Mouse (Mus musculus) kidney, adult 2 months (tissue): ENCODE measurements around the gene Sms. TPM values are rescaled to one million over a fixed set of nuclear protein-coding genes. Genes with fewer than 3 reads are reported as not detected.
A peak's percentile ranks its signal among the peaks of the same experiment; 100 is the strongest.

Experiments
- DNase-seq: peaks from one replicate; pipeline ENCODE4 v3.0.0; 2021
- H3K27ac ChIP-seq: fragments of 200-500 bp; 2 replicates; pipeline ENCODE4 v1.5.1; 2012; ENCODE audit warnings: low read depth, low read length, control low read depth, inconsistent platforms; ENCODE audit not compliant: insufficient read depth
- H3K27me3 ChIP-seq: fragments of 200-500 bp; replicated peaks from 2 replicates; pipeline ENCODE4 v1.6.1; 2012; ENCODE audit warnings: mild to moderate bottlenecking, moderate library complexity, low read length, inconsistent platforms; ENCODE audit not compliant: control insufficient read depth, insufficient read depth
- H3K36me3 ChIP-seq: fragments of 200-500 bp; 2 replicates; pipeline ENCODE4 v1.6.1; 2012; ENCODE audit warnings: mild to moderate bottlenecking, moderate library complexity, low read length, inconsistent platforms; ENCODE audit not compliant: control insufficient read depth, insufficient read depth
- H3K4me1 ChIP-seq: fragments of 200-500 bp; 2 replicates; pipeline ENCODE4 v1.6.1; 2011; ENCODE audit warnings: low read length; ENCODE audit not compliant: control insufficient read depth, insufficient read depth
- H3K4me3 ChIP-seq: fragments of 200-500 bp; 2 replicates; pipeline ENCODE4 v1.5.1; 2011; ENCODE audit warnings: mild to moderate bottlenecking, low read depth, low read length, control low read depth; ENCODE audit not compliant: insufficient read depth
- CTCF ChIP-seq: fragments of 200-500 bp; conservative IDR thresholded peaks from 2 replicates; pipeline ENCODE4 v1.5.1; 2011; ENCODE audit warnings: low read depth, mild to moderate bottlenecking, control low read depth, low read length, moderate library complexity, mixed read lengths; ENCODE audit not compliant: insufficient read depth, insufficient read length
- POLR2A ChIP-seq: fragments of 200-500 bp; IDR thresholded peaks from one replicate; pipeline ENCODE4 v1.6.1; 2011; ENCODE audit warnings: low read depth, low read length, control low read depth
- WGBS: fragments of 180-500 bp; shearing (Covaris S2); methylation state at CpG from one replicate; pipeline ENCODE4 v1.1.7; 2018; 5-methylcytosine and 5-hydroxymethylcytosine counted together
- polyA plus RNA-seq: library from polyadenylated mRNA; depleted of rRNA; stranded (reverse); fragments of >200 nt; gene quantifications from 2 replicates; pipeline ENCODE4 v1.2.3, GENCODE M21; 2012

Gene Sms
- polyA plus RNA-seq, 1 experiment, result 23.3 TPM

DNA sequence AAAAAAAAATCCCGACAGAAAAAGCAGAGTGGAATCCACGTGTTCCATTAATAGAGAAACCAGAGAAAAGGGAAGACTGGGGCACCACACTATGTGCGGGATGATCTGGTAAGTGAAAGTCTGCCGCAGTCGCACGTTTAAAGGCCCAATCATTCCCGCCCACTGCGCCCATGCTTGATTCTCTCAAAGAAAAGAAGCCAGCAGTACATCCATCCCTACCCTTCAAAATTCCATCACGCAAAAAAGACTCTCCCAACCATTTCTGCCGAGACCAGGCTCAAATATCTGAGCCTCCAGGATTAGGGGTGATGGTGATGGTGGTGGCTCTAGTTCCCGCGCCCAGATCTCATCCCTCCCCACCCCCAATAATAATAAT is 1.3 kb downstream of the Sms start:
- no peak for TF ChIP-seq POLR2A
- no peak for TF ChIP-seq CTCF
- Histone ChIP-seq H3K27ac (no peak overlapping the region), H3K36me3 (no peaks in the 10 kb centered on the region), H3K4me3 (peak overlapping the region; percentile 78), H3K27me3 (no peaks in the 10 kb centered on the region), H3K4me1 (no peaks in the 10 kb centered on the region; the same call in 1 of the 2 replicates)
- 4% methylated on average over 12 of the region's 12 CpGs for WGBS
- DNase-seq, result no peak

DNA sequence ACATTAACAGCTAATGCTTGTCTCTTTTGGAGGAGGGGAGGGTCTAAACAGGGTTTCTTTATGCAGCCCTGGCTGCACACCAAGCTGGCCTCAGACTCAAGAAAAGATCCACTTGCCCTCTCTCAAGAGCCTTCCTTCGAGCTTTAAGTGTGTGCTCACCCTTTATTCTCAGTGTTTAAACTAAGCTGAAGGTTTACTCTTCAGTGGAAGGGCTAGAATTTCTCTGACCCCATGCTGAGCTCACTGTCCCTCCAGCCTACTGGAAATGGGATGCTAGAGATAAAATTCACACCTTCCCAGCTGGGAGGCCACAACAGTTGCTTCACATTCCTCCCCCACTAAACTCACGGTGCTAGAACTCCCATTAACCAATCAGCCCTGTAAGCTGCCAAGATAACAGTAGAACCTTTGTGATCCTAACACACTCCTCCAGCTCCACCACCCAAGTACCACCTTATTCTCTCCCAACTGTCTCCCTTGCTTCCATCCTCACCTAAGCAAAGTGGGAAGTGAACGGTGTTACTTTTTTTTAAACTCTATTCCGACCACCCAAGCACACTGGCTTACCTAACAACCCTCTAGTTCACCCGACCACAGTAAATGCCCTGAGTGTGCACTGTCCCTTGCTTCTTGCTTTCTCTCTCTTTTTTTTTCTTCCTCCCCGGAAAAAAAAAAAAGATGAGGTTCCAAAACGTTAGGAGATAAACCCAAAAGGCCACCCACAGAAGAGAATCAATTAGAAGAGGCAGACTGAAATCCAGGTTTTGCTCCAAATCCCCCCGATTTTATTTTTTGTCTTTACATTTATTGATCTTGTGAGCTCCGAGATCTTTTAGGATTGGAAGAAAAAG is 2.0 kb downstream of the Sms start:
- TF ChIP-seq POLR2A (no peak), CTCF (no peak)
- no peaks in the 10 kb centered on the region for H3K36me3 ChIP-seq
- WGBS, result 32% methylated on average over 9 of the region's 9 CpGs
- no peak overlapping the region for H3K4me3 ChIP-seq
- H3K27ac ChIP-seq, result no peak overlapping the region
- no peaks in the 10 kb centered on the region; the same call in 1 of the 2 replicates for H3K4me1 ChIP-seq
- no peaks in the 10 kb centered on the region for H3K27me3 ChIP-seq
- DNase-seq, result no peak

DNA sequence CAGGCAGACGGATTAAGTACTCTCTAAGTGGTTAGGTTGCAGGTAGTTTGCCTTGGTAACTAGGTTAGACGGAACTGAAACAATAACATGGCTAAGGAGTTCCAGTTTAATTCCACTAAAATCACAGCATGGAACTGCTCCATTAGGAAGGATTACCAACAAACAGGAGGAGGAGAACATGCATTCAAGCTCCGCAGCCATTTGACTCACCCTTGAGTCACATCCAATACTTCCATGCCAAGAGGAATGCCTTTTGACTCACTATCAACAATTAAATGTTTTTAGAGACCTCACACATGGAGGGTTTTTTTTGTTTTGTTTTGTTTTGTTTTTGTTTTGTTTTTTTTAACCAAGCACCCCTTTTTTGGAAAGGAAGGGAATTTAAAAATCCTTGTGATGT is 3.3 kb downstream of the Sms start:
- WGBS, result 89% methylated on average over 3 of the region's 3 CpGs
- H3K27me3 ChIP-seq, result no peaks in the 10 kb centered on the region
- H3K36me3 ChIP-seq, result no peaks in the 10 kb centered on the region
- no peak for DNase-seq
- H3K4me1 ChIP-seq, result no peaks in the 10 kb centered on the region; the same call in 1 of the 2 replicates
- H3K4me3 ChIP-seq, result no peak overlapping the region
- TF ChIP-seq CTCF, result no peak
- no peak for TF ChIP-seq POLR2A
- no peak overlapping the region for H3K27ac ChIP-seq

DNA sequence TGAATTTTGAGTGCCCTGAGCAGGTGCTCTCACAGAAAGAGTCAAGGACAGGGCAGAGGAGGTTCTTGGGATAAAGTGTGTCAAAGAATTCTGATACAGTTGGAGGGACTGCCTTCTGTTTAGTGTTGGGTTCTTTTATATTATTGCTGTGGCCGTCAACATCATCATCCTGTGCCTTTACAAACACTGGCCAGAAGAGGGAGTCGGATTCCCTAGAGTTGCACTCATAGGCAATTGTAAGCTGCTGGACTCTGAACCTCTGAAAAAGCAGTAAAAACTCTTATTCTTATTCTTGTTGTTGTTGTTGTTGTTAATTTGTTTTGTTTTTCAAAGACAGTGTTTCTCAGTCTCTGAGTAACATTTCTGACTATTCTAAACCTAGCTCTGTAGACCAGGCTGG is 5.3 kb downstream of the Sms start:
- no peak overlapping the region for H3K4me3 ChIP-seq
- 32% methylated on average over 2 of the region's 2 CpGs for WGBS
- H3K27me3 ChIP-seq, result no peaks in the 10 kb centered on the region
- no peak for TF ChIP-seq POLR2A
- peak; percentile 43 for TF ChIP-seq CTCF
- no peaks in the 10 kb centered on the region for H3K36me3 ChIP-seq
- no peaks in the 10 kb centered on the region; the same call in 1 of the 2 replicates for H3K4me1 ChIP-seq
- H3K27ac ChIP-seq, result no peak overlapping the region
- DNase-seq, result peak; percentile 43

DNA sequence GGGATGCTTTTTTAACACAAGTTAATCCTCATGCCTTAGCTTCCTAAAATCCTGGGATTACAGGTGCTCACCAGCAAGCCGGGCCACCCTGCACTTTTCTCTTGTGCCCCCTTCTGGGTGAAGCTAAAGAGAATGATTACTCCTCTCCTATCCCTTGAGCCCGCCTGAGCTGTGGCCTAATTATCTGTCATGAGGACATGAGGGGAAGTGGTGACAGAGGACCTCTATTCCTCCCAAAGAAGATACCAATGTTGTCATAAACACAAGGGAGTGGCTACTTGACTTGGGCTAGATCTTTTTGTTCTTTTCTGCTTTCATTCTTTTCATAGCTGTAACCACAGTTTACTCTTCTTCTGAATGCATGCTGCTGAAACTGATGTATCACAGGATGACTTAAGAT is 9.2 kb downstream of the Sms start:
- no peak for DNase-seq
- H3K36me3 ChIP-seq, result no peaks in the 10 kb centered on the region
- no peaks in the 10 kb centered on the region for H3K27me3 ChIP-seq
- no peaks in the 10 kb centered on the region for H3K4me1 ChIP-seq
- WGBS, result 91% methylated on average over 2 of the region's 2 CpGs
- no peak overlapping the region for H3K4me3 ChIP-seq
- no peak overlapping the region for H3K27ac ChIP-seq
- TF ChIP-seq CTCF (no peak), POLR2A (no peak)

DNA sequence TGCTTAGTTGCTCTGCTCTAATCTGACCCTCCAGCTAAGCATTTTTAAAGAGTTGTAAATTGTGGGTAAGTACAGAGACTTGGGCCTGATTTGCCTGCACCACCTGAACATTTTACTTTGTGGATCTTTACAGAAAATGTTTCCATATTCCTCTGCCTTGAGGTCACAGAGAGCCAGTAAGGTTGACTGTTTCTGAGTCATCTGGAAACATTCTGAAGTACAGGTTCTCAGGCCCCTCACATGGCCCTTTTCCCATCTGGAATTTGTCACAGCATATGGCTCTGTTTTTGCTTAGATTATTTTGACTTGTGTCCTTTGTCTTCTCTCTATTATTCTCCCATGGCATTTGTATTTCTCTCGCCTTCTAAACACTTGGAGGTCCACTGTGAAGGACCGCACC is 10.2 kb downstream of the Sms start:
- no peak for DNase-seq
- Histone ChIP-seq H3K4me1 (no peaks in the 10 kb centered on the region), H3K27ac (no peak overlapping the region), H3K4me3 (no peak overlapping the region), H3K27me3 (no peaks in the 10 kb centered on the region), H3K36me3 (no peaks in the 10 kb centered on the region)
- no peak for TF ChIP-seq POLR2A
- no peak for TF ChIP-seq CTCF
- 97% methylated on average over 2 of the region's 2 CpGs for WGBS

DNA sequence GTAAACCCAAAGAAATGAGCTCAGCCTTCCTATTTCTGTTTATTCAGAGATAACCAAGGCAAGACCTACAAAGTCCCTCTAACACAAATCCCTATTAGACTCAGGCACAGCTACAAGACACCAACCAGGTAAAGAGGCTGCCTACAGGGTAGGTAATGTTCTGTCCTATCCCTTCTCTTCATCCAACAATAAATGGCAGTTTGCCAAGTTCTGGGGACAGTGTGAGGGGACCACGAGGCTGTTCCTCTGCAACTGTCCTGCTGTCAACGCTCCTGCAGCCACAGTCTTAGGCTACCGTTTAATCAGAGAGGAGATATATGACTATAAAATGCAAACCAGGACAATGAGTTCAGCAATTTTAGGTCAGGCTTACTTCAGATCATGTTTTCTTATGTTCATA is 14.8 kb downstream of the Sms start:
- TF ChIP-seq CTCF (no peak), POLR2A (no peak)
- WGBS, result 50% methylated on average over 3 of the region's 3 CpGs
- no peak overlapping the region for H3K27ac ChIP-seq
- H3K4me1 ChIP-seq, result no peaks in the 10 kb centered on the region
- H3K27me3 ChIP-seq, result no peaks in the 10 kb centered on the region
- H3K36me3 ChIP-seq, result no peaks in the 10 kb centered on the region
- H3K4me3 ChIP-seq, result no peak overlapping the region
- no peak for DNase-seq
